Mouse (Mus musculus) adrenal gland, postnatal 36 days (tissue): ENCODE measurements at regions not wholly inside any gene's neighbourhood (a gene's known extent, or its start where the extent isn't known, plus 50 kb on each side); places are given as distances from the start of the nearest gene placed in this dataset.
"Not testable (repeated sequence)": the region's sequence is repeated elsewhere in the genome, so short reads cannot be mapped to it uniquely, and the experiment has no call there.

Source experiments
- DNase-seq, 2 experiments: peaks; one replicate each; pipeline ENCODE4 v3.0.0; 2021; ENCODE audit warnings: mixed read lengths in 1 of 2

DNA sequence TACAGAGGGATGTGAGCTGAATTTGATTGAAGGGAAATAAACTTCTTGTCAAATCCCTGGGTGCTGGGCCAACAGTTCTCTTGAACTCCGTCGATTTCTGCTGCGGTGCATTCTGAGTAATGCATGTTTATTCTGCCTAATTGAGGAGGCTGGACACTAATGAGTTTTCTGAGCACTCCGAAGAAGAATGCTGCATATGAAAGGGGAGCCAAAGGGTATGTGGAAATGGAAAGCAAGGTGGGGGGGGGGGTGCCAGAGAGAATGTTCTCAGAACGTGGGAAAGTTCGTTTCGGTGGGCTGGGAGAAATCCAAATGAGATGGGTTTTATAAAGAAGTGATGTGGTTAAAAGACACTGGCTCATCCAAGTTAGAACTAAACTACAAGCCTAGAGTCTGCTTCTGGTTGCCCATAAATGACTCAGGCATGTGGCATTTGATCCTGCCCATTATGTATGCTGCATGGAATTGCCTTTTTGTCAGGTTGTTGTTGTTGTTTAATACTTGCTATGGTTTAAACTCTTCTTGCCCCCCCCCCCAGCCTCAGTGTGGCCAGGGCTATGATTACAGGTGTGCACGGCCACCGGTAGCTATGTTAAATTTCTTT is 455.7 kb upstream of the Smim15 start:
- DNase-seq = no peak

DNA sequence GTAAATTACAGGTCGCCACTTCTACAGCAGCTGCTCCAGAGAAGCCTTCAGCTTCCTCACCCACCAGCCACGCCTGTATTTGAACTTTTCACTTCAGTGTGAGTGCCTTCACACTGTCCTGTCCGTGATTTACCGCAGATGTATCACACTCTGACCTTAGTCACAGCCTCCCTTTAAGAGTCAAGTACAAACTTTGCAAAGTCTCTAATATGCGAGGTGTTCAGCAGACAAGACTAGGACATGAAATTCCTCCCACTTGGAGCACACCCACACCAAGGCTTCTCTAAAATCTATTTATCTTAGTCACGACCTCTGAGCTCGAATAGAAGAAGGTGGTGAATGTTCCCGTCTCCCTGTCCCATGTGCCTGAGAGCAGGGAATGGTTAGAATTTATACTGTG is 456.6 kb upstream of the Smim15 start:
- no peak for DNase-seq

DNA sequence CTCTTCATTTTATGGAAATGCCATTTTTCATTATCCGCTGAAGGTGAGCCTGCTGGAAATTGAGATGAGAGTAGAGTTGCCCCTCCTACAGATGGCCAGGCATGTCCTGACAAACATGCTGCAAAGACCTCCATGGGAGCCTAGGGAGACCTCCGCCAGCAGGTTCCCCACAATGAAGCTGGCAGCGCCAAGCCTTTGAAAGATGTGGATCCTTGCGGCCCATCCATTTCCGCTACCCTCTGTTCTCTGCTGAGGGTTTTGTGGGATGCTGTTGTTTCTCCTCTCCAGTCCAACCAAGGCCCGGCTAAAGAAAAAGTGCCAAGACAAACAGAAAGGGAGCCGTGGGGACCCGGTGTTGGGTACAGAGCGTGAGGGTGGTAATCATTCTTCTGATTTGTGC is 458.3 kb upstream of the Smim15 start:
- no peak for DNase-seq

DNA sequence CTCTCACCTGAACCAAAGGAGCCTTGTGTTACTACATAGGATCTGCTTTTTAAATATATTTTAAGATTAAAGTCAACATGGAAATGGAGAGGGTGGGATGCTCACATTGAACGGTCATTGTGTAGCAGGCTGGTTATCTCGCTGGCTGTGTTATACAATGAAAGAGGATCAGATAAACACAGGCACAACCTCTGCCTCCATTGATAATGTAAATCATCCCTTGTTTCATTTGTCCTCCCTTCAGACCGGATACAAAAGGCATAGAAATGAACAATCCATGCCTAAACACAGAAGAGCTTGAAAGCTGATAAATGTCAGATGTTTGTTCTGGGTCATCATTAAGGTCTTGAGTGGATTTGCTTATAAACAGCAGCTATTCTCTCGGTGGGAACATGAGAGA is 458.9 kb upstream of the Smim15 start:
- no peak for DNase-seq

GRCm38 (mm10) chr13:107578968-107579367 is 465.3 kb upstream of the Smim15 start:
- DNase-seq = no peak

DNA sequence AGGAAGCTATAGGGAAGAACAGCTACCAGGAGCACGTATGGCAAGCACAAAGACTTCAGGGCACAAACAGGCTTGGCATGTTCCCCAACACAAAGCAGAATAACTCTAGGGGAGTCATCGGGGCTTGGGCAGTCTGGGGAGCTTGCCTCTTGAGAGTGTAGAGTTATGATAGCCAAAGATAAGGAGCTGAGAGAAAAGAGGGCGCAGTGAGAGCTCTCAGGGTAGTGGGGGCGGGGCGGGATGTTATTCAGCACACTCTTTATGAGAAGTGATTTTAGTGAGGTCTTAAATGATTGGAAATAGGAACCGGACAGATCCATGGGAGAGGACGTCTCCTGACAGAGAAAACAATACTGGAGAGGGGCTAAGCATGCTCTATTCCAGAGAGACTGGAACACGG is 466.4 kb upstream of the Smim15 start:
- DNase-seq = no peak

GRCm38 (mm10) chr13:107577272-107577671 is 467.0 kb upstream of the Smim15 start:
- no peak for DNase-seq

- DNase-seq = no peak
Observed at GRCm38 (mm10) chr13:107576701-107577100, 467.5 kb upstream of the Smim15 start.

GRCm38 (mm10) chr13:107575025-107575424 is 469.2 kb upstream of the Smim15 start:
- peak in 1 of 2 experiments; percentile 11 for DNase-seq

DNA sequence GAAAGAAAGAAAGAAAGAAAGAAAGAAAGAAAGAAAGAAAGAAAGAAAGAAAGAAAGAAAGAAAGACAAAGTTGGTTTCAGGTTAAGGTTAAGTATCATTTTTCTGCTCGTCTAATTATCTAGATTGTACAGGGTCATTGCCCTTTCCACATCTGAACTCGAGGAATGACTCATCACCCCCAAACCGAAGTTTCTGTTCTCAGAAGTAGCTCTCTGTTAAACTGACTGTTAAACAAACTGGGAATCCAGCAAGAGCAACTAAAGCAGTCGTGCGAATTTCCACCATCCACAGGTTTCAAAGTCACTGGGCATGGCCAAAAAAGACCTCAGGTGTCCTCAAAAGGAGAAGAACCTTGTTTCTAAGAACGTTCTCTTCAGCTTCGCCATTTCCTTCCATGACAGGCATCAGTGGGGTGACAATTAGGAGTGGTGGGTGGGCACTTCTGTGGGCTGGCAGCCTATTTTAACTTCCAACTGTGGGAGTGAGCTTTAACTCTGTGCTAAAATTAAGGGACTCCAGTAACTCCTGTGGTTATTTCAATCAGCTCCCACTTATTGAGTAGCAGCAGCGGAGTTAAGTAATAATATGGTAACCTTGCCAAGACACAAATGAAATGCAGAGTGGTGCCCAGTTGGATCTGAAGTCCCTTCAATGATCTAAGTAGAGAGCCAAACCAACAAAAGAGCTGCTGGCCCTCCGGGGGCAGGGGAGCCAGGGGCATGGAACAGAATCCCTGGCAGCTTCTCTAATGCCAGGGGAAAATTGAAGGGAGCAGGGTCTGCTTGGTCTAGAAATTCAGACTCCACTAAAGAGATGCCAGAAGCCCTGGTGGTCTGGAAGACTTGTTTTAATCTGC is 470.5 kb upstream of the Smim15 start:
- DNase-seq = peak; percentile 12 to 18

- no peak for DNase-seq
Observed at GRCm38 (mm10) chr13:107571539-107571938, 472.7 kb upstream of the Smim15 start.

- DNase-seq = no peak
Observed at GRCm38 (mm10) chr13:107569477-107569876, 474.8 kb upstream of the Smim15 start.

- DNase-seq = peak in 1 of 2 experiments; percentile 12
Observed at GRCm38 (mm10) chr13:107568701-107569121, 475.5 kb upstream of the Smim15 start.

DNA sequence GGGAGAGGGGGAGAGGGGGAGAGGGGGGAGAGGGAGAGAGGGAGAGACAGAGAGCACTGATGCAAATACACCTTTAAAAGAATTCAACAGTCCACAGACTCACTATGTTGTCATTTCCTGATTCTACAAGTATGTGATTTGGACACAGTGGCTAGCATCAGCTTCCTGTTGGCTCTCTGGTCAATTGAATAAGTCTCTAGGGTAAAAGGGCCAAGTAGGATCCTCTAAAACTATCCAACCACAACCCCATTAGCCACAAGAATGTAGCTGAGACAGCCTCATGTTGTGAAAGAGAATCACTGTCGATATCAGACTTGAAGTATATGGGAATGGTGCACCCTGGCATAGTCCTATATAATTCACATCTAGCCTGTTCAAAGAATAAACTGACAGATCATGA is 481.8 kb upstream of the Smim15 start:
- DNase-seq = no peak

DNA sequence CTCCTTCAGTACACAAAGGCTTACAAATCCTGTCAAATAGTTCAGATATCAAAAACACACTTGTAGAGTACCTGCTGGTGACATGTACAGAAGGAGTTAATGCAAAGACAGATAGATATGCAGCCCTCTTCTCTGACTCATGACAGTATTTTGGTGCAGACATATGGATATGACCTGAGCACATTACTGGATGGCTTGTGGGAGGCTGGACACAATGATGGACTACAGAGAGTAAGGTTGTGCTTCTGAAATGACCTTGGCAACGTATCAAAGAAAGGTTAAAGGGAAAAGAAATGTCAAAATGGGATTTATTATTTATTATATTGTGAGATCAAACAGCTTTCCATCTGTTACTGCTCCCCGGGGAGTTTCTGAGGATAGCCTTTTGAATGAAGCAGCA is 482.7 kb upstream of the Smim15 start:
- no peak for DNase-seq

- DNase-seq = no peak
Observed at GRCm38 (mm10) chr13:107555958-107556357, 488.3 kb upstream of the Smim15 start.

- no peak for DNase-seq
Observed at GRCm38 (mm10) chr13:107554091-107554490, 490.2 kb upstream of the Smim15 start.

GRCm38 (mm10) chr13:107552165-107552564 is 492.1 kb upstream of the Smim15 start:
- DNase-seq = no peak

GRCm38 (mm10) chr13:107549995-107550394 is 494.3 kb upstream of the Smim15 start:
- not testable (repeated sequence) for DNase-seq

GRCm38 (mm10) chr13:107547073-107547472 is 497.2 kb upstream of the Smim15 start:
- no peak for DNase-seq

GRCm38 (mm10) chr13:107546181-107546900 is 497.9 kb upstream of the Smim15 start:
- DNase-seq = peak; percentile 19 to 24

DNA sequence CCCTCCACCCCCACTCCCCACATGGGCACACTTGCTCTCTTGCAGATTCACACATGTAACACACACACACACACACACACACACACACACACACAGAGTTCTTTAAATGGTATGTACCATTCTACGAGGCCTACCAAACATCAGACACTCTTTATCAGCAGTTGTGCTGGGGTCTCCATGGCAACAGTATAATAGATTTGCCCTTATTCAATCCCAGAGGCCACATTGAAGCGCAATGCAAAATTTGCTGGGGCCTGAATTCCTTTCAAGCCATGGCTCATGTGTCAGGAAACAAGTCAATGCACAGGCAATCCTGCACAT is 502.7 kb upstream of the Smim15 start:
- no peak for DNase-seq
